Comparison of ENCODE assay signal across 7 mouse cellular contexts in genomic region chr7:46179431-46180275, GRCm38 (mm10). TPM values are rescaled to one million over a fixed set of nuclear protein-coding genes. Genes with fewer than 3 reads are reported as not detected.
DNase-seq lines count a peak whose midpoint lies in the region; ATAC-seq and TF ChIP-seq lines count a peak whose summit lies in the region.

Gene Abcc8, minus strand, starts transcription at chr7:46180033.

- WGBS in forebrain, embryonic 16.5 days: under 1% methylated on average over 70 of the region's 75 CpGs
- whole genome bisulfite sequencing in hindbrain, postnatal 0 days: under 1% methylated on average over 73 of the region's 75 CpGs
- WGBS in liver, embryonic 12.5 days (ENCODE audit: insufficient replicate concordance): 3% methylated on average over 72 of the region's 75 CpGs
- WGBS in small intestine, adult 2 months: 2% methylated on average over 69 of the region's 75 CpGs

- peaks cover 2% of the 10 kb centered on the region; the same call in 1 of the 2 replicates for H3K27me3 ChIP-seq in ES-Bruce4 (ENCODE audit: control insufficient read depth, insufficient read depth, low read length, poor library complexity, severe bottlenecking)
- H3K27me3 ChIP-seq in forebrain, embryonic 16.5 days (replicated peaks; ENCODE audit: control insufficient read depth, insufficient read depth, low read length): peaks cover 18% of the 10 kb centered on the region; the same call in 1 of the 2 replicates
- no peaks in the 10 kb centered on the region for H3K27me3 ChIP-seq in hindbrain, postnatal 0 days (ENCODE audit: insufficient read depth, low read length)
- H3K27me3 ChIP-seq in liver, embryonic 12.5 days (replicated peaks): peaks cover 60% of the 10 kb centered on the region
- H3K27me3 ChIP-seq in small intestine, adult 2 months (ENCODE audit: control insufficient read depth, insufficient read depth, low read length): peaks cover 13% of the 10 kb centered on the region

- no peaks in the 10 kb centered on the region for H3K36me3 ChIP-seq in ES-Bruce4 (ENCODE audit: control insufficient read depth, insufficient read depth, low read length, poor library complexity, severe bottlenecking)
- no peaks in the 10 kb centered on the region for H3K36me3 ChIP-seq in forebrain, embryonic 16.5 days (ENCODE audit: control insufficient read depth, insufficient read depth)
- no peaks in the 10 kb centered on the region for H3K36me3 ChIP-seq in hindbrain, postnatal 0 days (ENCODE audit: insufficient read depth, low read length)
- no peaks in the 10 kb centered on the region for H3K36me3 ChIP-seq in liver, embryonic 12.5 days
- no peaks in the 10 kb centered on the region for H3K36me3 ChIP-seq in small intestine, adult 2 months (ENCODE audit: control insufficient read depth, insufficient read depth, low read length)

- no peaks in the 10 kb centered on the region for H3K4me1 ChIP-seq in ES-Bruce4 (ENCODE audit: control insufficient read depth, insufficient read depth, low read length)
- peaks cover 16% of the 10 kb centered on the region for H3K4me1 ChIP-seq in forebrain, embryonic 16.5 days (replicated peaks; ENCODE audit: control insufficient read depth, insufficient read depth, low read length)
- H3K4me1 ChIP-seq in hindbrain, postnatal 0 days (ENCODE audit: insufficient read depth, low read length): 0 out of 2 replicates have a peak, but pooled peaks cover 4% of the 10 kb centered on the region
- H3K4me1 ChIP-seq in liver, embryonic 12.5 days: 0 out of 2 replicates have a peak, but pooled peaks cover 7% of the 10 kb centered on the region
- H3K4me1 ChIP-seq in small intestine, adult 2 months (ENCODE audit: control insufficient read depth, insufficient read depth, insufficient read length, low read length): 0 out of 2 replicates have a peak, but pooled peaks cover 4% of the 10 kb centered on the region

- peak within 1 kb of the TSS; percentile 43; the same call in 1 of the 2 replicates for H3K9ac ChIP-seq in ES-Bruce4 (ENCODE audit: low read depth, poor library complexity, severe bottlenecking)
- H3K9ac ChIP-seq in forebrain, embryonic 16.5 days (replicated peaks; ENCODE audit: low read depth, low read length): peak within 1 kb of the TSS; percentile 68
- peak within 1 kb of the TSS; percentile 49 for H3K9ac ChIP-seq in hindbrain, postnatal 0 days (replicated peaks; ENCODE audit: low read length)
- H3K9ac ChIP-seq in liver, embryonic 12.5 days: no peak within 1 kb of the TSS

- no peak for TF ChIP-seq CTCF in ES-Bruce4 (IDR thresholded peaks at IDR 0.05; ENCODE audit: low read depth, low read length)
- TF ChIP-seq CTCF in hindbrain, postnatal 0 days (IDR thresholded peaks at IDR 0.05; ENCODE audit: low read depth): 0 out of 2 replicates have a peak, but pooled peaks have one; percentile 20
- TF ChIP-seq CTCF in small intestine, adult 2 months (IDR thresholded peaks at IDR 0.05; ENCODE audit: extremely low read depth, insufficient read length, insufficient replicate concordance, low read depth, low read length): no peak

- H3K27ac ChIP-seq in ES-Bruce4 (ENCODE audit: insufficient read depth, low read length): no peak within 1 kb of the TSS
- no peak within 1 kb of the TSS for H3K27ac ChIP-seq in forebrain, embryonic 16.5 days (ENCODE audit: low read length)
- no peak within 1 kb of the TSS for H3K27ac ChIP-seq in hindbrain, postnatal 0 days
- no peak within 1 kb of the TSS for H3K27ac ChIP-seq in liver, embryonic 12.5 days
- H3K27ac ChIP-seq in small intestine, adult 2 months (ENCODE audit: insufficient read depth, low read depth, low read length): no peak within 1 kb of the TSS

- H3K4me3 ChIP-seq in ES-Bruce4 (ENCODE audit: low read depth, low read length): peak within 1 kb of the TSS; percentile 73
- H3K4me3 ChIP-seq in forebrain, embryonic 16.5 days (replicated peaks; ENCODE audit: low read length): peak within 1 kb of the TSS; percentile 57
- H3K4me3 ChIP-seq in hindbrain, postnatal 0 days (ENCODE audit: low read length): peak within 1 kb of the TSS; percentile 53
- peak within 1 kb of the TSS; percentile 36 for H3K4me3 ChIP-seq in liver, embryonic 12.5 days
- peak within 1 kb of the TSS; percentile 43 for H3K4me3 ChIP-seq in small intestine, adult 2 months (ENCODE audit: low read depth, low read length)

- peak; percentile 50 for TF ChIP-seq POLR2A in ES-Bruce4 (IDR thresholded peaks at IDR 0.05; ENCODE audit: insufficient read depth, low read length)
- no peak for TF ChIP-seq POLR2A in small intestine, adult 2 months (IDR thresholded peaks at IDR 0.05; ENCODE audit: low read depth, low read length)

- TF ChIP-seq EP300 in ES-Bruce4 (IDR thresholded peaks at IDR 0.05; ENCODE audit: insufficient read depth, low read depth, low read length): no peak

- DNase-seq in hindbrain, postnatal 0 days (ENCODE audit: low spot score): peak; percentile 52
- DNase-seq in B cell, adult 2 months: no peak

- H3K9me3 ChIP-seq in ES-Bruce4 (replicated peaks; ENCODE audit: control insufficient read depth, insufficient read depth, low read length, poor library complexity, severe bottlenecking): no peaks in the 10 kb centered on the region
- no peaks in the 10 kb centered on the region for H3K9me3 ChIP-seq in forebrain, embryonic 16.5 days (ENCODE audit: control insufficient read depth, low read length)
- H3K9me3 ChIP-seq in hindbrain, postnatal 0 days (ENCODE audit: low read length): no peaks in the 10 kb centered on the region
- no peaks in the 10 kb centered on the region for H3K9me3 ChIP-seq in liver, embryonic 12.5 days (replicated peaks)

- ATAC-seq in cerebellum, adult (ENCODE audit: insufficient number of reproducible peaks, low FRiP score, low TSS enrichment): peak; percentile 65; the same call in 1 of the 2 replicates
- ATAC-seq in forebrain, embryonic 16.5 days: peak; percentile 76
- peak; percentile 72 for ATAC-seq in hindbrain, postnatal 0 days
- no peak for ATAC-seq in liver, embryonic 12.5 days

- H3K4me2 ChIP-seq in forebrain, embryonic 16.5 days (ENCODE audit: low read length): peak within 1 kb of the TSS; percentile 83
- peak within 1 kb of the TSS; percentile 92 for H3K4me2 ChIP-seq in hindbrain, postnatal 0 days (ENCODE audit: low read depth, low read length)
- H3K4me2 ChIP-seq in liver, embryonic 12.5 days: peak within 1 kb of the TSS; percentile 57

RNA-seq across cellular contexts. Expression of gene Abcc8, which starts in this region (rescaled TPM):
- polyA plus RNA-seq in ES-Bruce4 (2011; ENCODE audit: insufficient read depth, insufficient read length, low read depth, missing spikeins): 1.6 and 4.2 TPM in 2 replicates
- 33.2 and 34.3 TPM in 2 replicates for polyA plus RNA-seq in forebrain, embryonic 16.5 days (2015; fragmentation: Nextera tagmentation; extraction: Ambion mirVana)
- 21.7 and 29.8 TPM in 2 replicates for total RNA-seq in hindbrain, postnatal 0 days (2014; rRNA removed)
- polyA plus RNA-seq in hindbrain, postnatal 0 days (2015; fragmentation: Nextera tagmentation; extraction: Ambion mirVana): 10.1 and 11.2 TPM in 2 replicates
- polyA plus RNA-seq in liver, embryonic 12.5 days (2016; fragmentation: Nextera tagmentation; extraction: Ambion mirVana): 0.20 and 0.33 TPM in 2 replicates
- polyA plus RNA-seq in small intestine, adult 2 months (2012; rRNA removed): 1.3 and 2.4 TPM in 2 replicates
